Comparison of ENCODE assay signal across 25 mouse cellular contexts in genomic region chr12:17105057-17105712, GRCm38 (mm10).
A peak's percentile ranks its signal among the peaks of the same experiment; 100 is the strongest.
DNase-seq lines count a peak whose midpoint lies in the region; ATAC-seq lines count a peak whose summit lies in the region.
"Had no signal": no experiment of that assay in that cellular context is flagged by ENCODE, and none has a peak within 500 bp of the region (broad histone marks: within the 10 kb centered on the region; RNA-seq: fewer than 3 reads in every experiment).

No protein-coding gene starts in this region.

- 67% methylated on average over 6 of the region's 6 CpGs for WGBS in heart, embryonic 12.5 days

- no peak overlapping the region for H3K27ac ChIP-seq in heart, embryonic 12.5 days (ENCODE audit: poor library complexity, severe bottlenecking)
- H3K27ac ChIP-seq: embryonic facial prominence, embryonic 12.5 days; embryonic facial prominence, embryonic 15.5 days; gastrocnemius, adult 2 months; heart, embryonic 13.5 days; hindbrain, embryonic 14.5 days; hindbrain, postnatal 0 days had no signal

- peak; percentile 19 to 44 for DNase-seq in adrenal gland, adult (ENCODE audit: inconsistent age in 2 of 2, low spot score in 1 of 2)
- no peak for DNase-seq in adrenal gland, postnatal 14 days
- DNase-seq in heart, adult 11 months: peak; percentile 74
- no peak for DNase-seq in urinary bladder, postnatal 10 days (ENCODE audit: low spot score)
- DNase-seq: adrenal gland, postnatal 25 days; cerebellum, adult 2 months; cerebellum, adult 9-11 months; cerebellum, postnatal 25 days; forebrain, postnatal 0 days; gastrocnemius, adult 2 months; gastrocnemius, postnatal 14 days; heart, adult 18-20 months; heart, postnatal 14 days; heart, postnatal 4 days; kidney, adult 2 months had no signal

- no peak for ATAC-seq in heart, embryonic 12.5 days (ENCODE audit: insufficient number of reproducible peaks, low FRiP score)
- peak; percentile 53 for ATAC-seq in inflammation-experienced regulatory T-cells, adult 6 months
- ATAC-seq: CD4-positive, CD25-positive, alpha-beta regulatory T cell, adult 4 months; forebrain, embryonic 14.5 days; forebrain, postnatal 0 days; hindbrain, postnatal 0 days; intestine, postnatal 0 days had no signal

- 0 out of 2 replicates have a peak, but pooled peaks cover 2% of the 10 kb centered on the region for H3K4me1 ChIP-seq in heart, embryonic 12.5 days (replicated peaks)
- H3K4me1 ChIP-seq: embryonic facial prominence, embryonic 12.5 days; embryonic facial prominence, embryonic 15.5 days had no signal

- H3K9ac ChIP-seq in heart, embryonic 12.5 days: no peak overlapping the region
- H3K9ac ChIP-seq: embryonic facial prominence, embryonic 12.5 days; embryonic facial prominence, embryonic 15.5 days; forebrain, postnatal 0 days; heart, embryonic 13.5 days; hindbrain, embryonic 14.5 days had no signal

- H3K4me3 ChIP-seq in heart, embryonic 12.5 days: no peak overlapping the region
- H3K4me3 ChIP-seq: embryonic facial prominence, embryonic 12.5 days; embryonic facial prominence, embryonic 15.5 days; gastrocnemius, adult 2 months; heart, embryonic 13.5 days had no signal

- H3K9me3 ChIP-seq in heart, embryonic 12.5 days (replicated peaks): no peaks in the 10 kb centered on the region
- H3K9me3 ChIP-seq: embryonic facial prominence, embryonic 12.5 days; embryonic facial prominence, embryonic 15.5 days; heart, embryonic 13.5 days had no signal

- H3K4me2 ChIP-seq in heart, embryonic 12.5 days: no peak overlapping the region
- H3K4me2 ChIP-seq: embryonic facial prominence, embryonic 12.5 days; embryonic facial prominence, embryonic 15.5 days; heart, embryonic 13.5 days; hindbrain, embryonic 14.5 days had no signal

- H3K36me3 ChIP-seq in heart, embryonic 12.5 days: no peaks in the 10 kb centered on the region
- H3K36me3 ChIP-seq: embryonic facial prominence, embryonic 12.5 days; embryonic facial prominence, embryonic 15.5 days; heart, embryonic 13.5 days had no signal

- no peaks in the 10 kb centered on the region for H3K27me3 ChIP-seq in heart, embryonic 12.5 days (replicated peaks)
- H3K27me3 ChIP-seq: embryonic facial prominence, embryonic 12.5 days; embryonic facial prominence, embryonic 15.5 days; heart, embryonic 13.5 days had no signal

Comparison
In these comparisons a context has a peak if more than half of its experiments do, and no peak if none do; other contexts are left out.
1. DNase-seq: peak in adrenal gland, adult (2 of 2) and heart, adult 11 months (single experiment); none in adrenal gland, postnatal 14 days (single experiment) and urinary bladder, postnatal 10 days (single experiment).